Mouse (Mus musculus) heart, adult 2 months (tissue): ENCODE measurements around the gene Crabp2.

ENCODE experiments used
- CTCF ChIP-seq: fragments of 200-600 bp; IDR thresholded peaks from 2 replicates; pipeline ENCODE4 v1.8.1; 2022; ENCODE audit warnings: antibody characterized with exemption, mild to moderate bottlenecking, moderate library complexity
- EP300 ChIP-seq: fragments of 200-500 bp; IDR thresholded peaks from 2 replicates; pipeline ENCODE4 v1.6.1; 2011; ENCODE audit warnings: low read depth, low read length, control low read depth; ENCODE audit not compliant: insufficient read depth

DNA sequence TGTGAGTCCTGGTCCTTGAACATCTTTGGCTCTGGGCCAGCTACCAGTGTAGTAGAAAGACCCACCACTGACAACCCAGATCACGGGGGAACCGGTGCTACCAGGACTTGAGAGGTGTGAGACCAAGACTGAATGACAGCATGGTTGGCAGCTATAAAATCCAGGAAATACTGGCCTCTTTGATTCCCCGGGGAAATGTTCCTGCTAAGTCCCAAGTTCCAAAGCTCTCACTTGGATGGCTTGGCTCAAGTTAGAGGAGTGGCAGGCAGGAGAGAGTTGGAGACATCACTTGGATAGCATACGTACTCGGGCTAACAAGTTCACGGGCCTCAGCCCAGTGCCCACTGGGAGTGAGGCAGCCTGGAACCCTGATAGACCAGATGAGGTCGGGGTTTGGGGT is 4.9 kb upstream of the Crabp2 start:
- no peak for TF ChIP-seq CTCF
- no peak for TF ChIP-seq EP300
